Mouse (Mus musculus) thymus, postnatal 10 days (tissue): ENCODE measurements around the gene Shf.

Experiments
- DNase-seq, 2 experiments: peaks; one replicate each; pipeline ENCODE4 v3.0.0; 2021; ENCODE audit warnings: low spot score in 2 of 2

Gene Shf

GRCm38 (mm10) chr2:122302574-122303241 lies 66.3 kb downstream of the Shf start:
- DNase-seq: peak; percentile 63 to 84

- no peak for DNase-seq
Observed at GRCm38 (mm10) chr2:122301921-122302573, 66.9 kb downstream of the Shf start.

GRCm38 (mm10) chr2:122301081-122301920 lies 67.7 kb downstream of the Shf start:
- DNase-seq: peak in 1 of 2 experiments; percentile 57

- DNase-seq: no peak
Observed at GRCm38 (mm10) chr2:122300656-122301020, 68.3 kb downstream of the Shf start.

- DNase-seq: no peak
Observed at GRCm38 (mm10) chr2:122299911-122300655, 68.9 kb downstream of the Shf start.
